Mouse (Mus musculus) MEL (cell line): ENCODE data around the gene Clk1. TPM values are rescaled to one million over a fixed set of nuclear protein-coding genes. Genes with fewer than 3 reads are reported as not detected.

ENCODE experiments used
- DNase-seq: peaks from one replicate; pipeline ENCODE4 v3.0.0; 2011; ENCODE audit warnings: low read depth, low spot score
- H3K27ac ChIP-seq: 2 replicates; pipeline ENCODE4 v1.5.1; 2012; ENCODE audit warnings: low read depth, mild to moderate bottlenecking, control low read depth, low read length, moderate library complexity; ENCODE audit not compliant: control insufficient read depth
- H3K27me3 ChIP-seq, 2 experiments: fragments of 150-350 bp in 1 of 2; sonication (generic) in 1 of 2; 2 replicates each; pipeline ENCODE4 v1.6.1; 2012; ENCODE audit warnings: low read length in 2 of 2, mild to moderate bottlenecking in 2 of 2, improper control_type of control experiment in 1 of 2, moderate library complexity in 1 of 2; ENCODE audit not compliant: insufficient read depth in 2 of 2, control insufficient read depth in 1 of 2
- H3K36me3 ChIP-seq, 2 experiments: 2 replicates each; pipeline ENCODE4 v1.6.1; 2012 to 2014; ENCODE audit warnings: low read length in 2 of 2, improper control_type of control experiment in 1 of 2, inconsistent platforms in 1 of 2, mild to moderate bottlenecking in 1 of 2; ENCODE audit not compliant: insufficient read depth in 2 of 2, control insufficient read depth in 1 of 2
- H3K4me1 ChIP-seq, 2 experiments: fragments of 150-350 bp in 1 of 2; sonication (generic) in 1 of 2; 2 replicates each; pipeline ENCODE4 v1.6.1; 2012; ENCODE audit warnings: low read length in 2 of 2, improper control_type of control experiment in 1 of 2, mild to moderate bottlenecking in 1 of 2; ENCODE audit not compliant: insufficient read depth in 2 of 2, control insufficient read depth in 1 of 2
- H3K4me3 ChIP-seq, 2 experiments: fragments of 150-350 bp in 1 of 2; sonication (generic) in 1 of 2; 2 replicates each; pipeline ENCODE4 v1.5.1; 2012; ENCODE audit warnings: low read depth in 2 of 2, low read length in 2 of 2, mild to moderate bottlenecking in 2 of 2, moderate library complexity in 2 of 2, control low read depth in 1 of 2, improper control_type of control experiment in 1 of 2; ENCODE audit not compliant: control insufficient read depth in 1 of 2, insufficient read depth in 1 of 2
- H3K79me2 ChIP-seq: 2 replicates; pipeline ENCODE4 v1.6.1; 2012; ENCODE audit warnings: mild to moderate bottlenecking, low read length, moderate library complexity; ENCODE audit not compliant: control insufficient read depth, poor library complexity, insufficient read depth
- H3K9ac ChIP-seq: 2 replicates; pipeline ENCODE4 v1.6.1; 2012; ENCODE audit warnings: low read depth, mild to moderate bottlenecking, control low read depth, low read length, moderate library complexity; ENCODE audit not compliant: control insufficient read depth, poor library complexity, severe bottlenecking
- H3K9me3 ChIP-seq: fragments of 150-350 bp; sonication (generic); replicated peaks from 2 replicates; pipeline ENCODE4 v1.6.1; 2012; ENCODE audit warnings: mild to moderate bottlenecking, low read length, improper control_type of control experiment, moderate library complexity; ENCODE audit not compliant: insufficient read depth
- BHLHE40 ChIP-seq: IDR thresholded peaks from 2 replicates; pipeline ENCODE4 v1.6.1; 2012; ENCODE audit warnings: low read depth, mild to moderate bottlenecking, inconsistent platforms, low read length, improper control_type of control experiment, borderline replicate concordance
- CHD1 ChIP-seq: IDR thresholded peaks from 2 replicates; pipeline ENCODE4 v1.6.1; 2012; ENCODE audit warnings: low read depth, mild to moderate bottlenecking, inconsistent platforms, low read length, improper control_type of control experiment
- CTCF ChIP-seq, 3 experiments: IDR thresholded peaks in 2 of 3; conservative IDR thresholded peaks in 1 of 3; 2 replicates each; pipeline ENCODE4 v1.5.1; 2011 to 2012; ENCODE audit warnings: low read length in 3 of 3, low read depth in 2 of 3, mild to moderate bottlenecking in 2 of 3, improper control_type of control experiment in 1 of 3, inconsistent platforms in 1 of 3, mixed read lengths in 1 of 3, moderate library complexity in 1 of 3; ENCODE audit not compliant: control insufficient read depth in 1 of 3, insufficient read depth in 1 of 3, poor library complexity in 1 of 3, severe bottlenecking in 1 of 3
- ELF1 ChIP-seq: IDR thresholded peaks from 2 replicates; pipeline ENCODE4 v1.6.1; 2014; ENCODE audit warnings: low read depth, mild to moderate bottlenecking, inconsistent platforms, low read length, improper control_type of control experiment, moderate library complexity
- GATA1 ChIP-seq: IDR thresholded peaks from 2 replicates; pipeline ENCODE4 v1.6.1; 2011; ENCODE audit warnings: low read depth, low read length, improper control_type of control experiment
- JUND ChIP-seq: IDR thresholded peaks from 2 replicates; pipeline ENCODE4 v1.6.1; 2011; ENCODE audit warnings: low read depth, mild to moderate bottlenecking, improper control_type of control experiment, low read length
- MAFK ChIP-seq: IDR thresholded peaks from 2 replicates; pipeline ENCODE4 v1.6.1; 2011; ENCODE audit warnings: low read depth, mild to moderate bottlenecking, low read length, improper control_type of control experiment, borderline replicate concordance
- MAX ChIP-seq: IDR thresholded peaks from 2 replicates; pipeline ENCODE4 v1.6.1; 2011; ENCODE audit warnings: low read length, improper control_type of control experiment
- MEF2A ChIP-seq: IDR thresholded peaks from 2 replicates; pipeline ENCODE4 v1.6.1; 2014; ENCODE audit warnings: low read depth, mild to moderate bottlenecking, inconsistent platforms, low read length, improper control_type of control experiment; ENCODE audit not compliant: poor library complexity, insufficient replicate concordance, severe bottlenecking; ENCODE audit errors: extremely low read depth
- MXI1 ChIP-seq: IDR thresholded peaks from 2 replicates; pipeline ENCODE4 v1.6.1; 2011; ENCODE audit warnings: mild to moderate bottlenecking, low read depth, low read length, improper control_type of control experiment
- MYC ChIP-seq: IDR thresholded peaks from 2 replicates; pipeline ENCODE4 v1.6.1; 2011; ENCODE audit warnings: low read depth, mild to moderate bottlenecking, low read length, improper control_type of control experiment, moderate library complexity
- NRF1 ChIP-seq: IDR thresholded peaks from 2 replicates; pipeline ENCODE4 v1.6.1; 2014; ENCODE audit warnings: low read depth, mild to moderate bottlenecking, inconsistent platforms, low read length, improper control_type of control experiment, moderate library complexity; ENCODE audit not compliant: poor library complexity, insufficient read depth, severe bottlenecking
- POLR2A ChIP-seq, 2 experiments: IDR thresholded peaks; 2 replicates each; pipeline ENCODE4 v1.6.1; 2011 to 2012; ENCODE audit warnings: low read length in 2 of 2, mild to moderate bottlenecking in 2 of 2, control low read depth in 1 of 2, improper control_type of control experiment in 1 of 2, low read depth in 1 of 2, moderate library complexity in 1 of 2; ENCODE audit not compliant: control insufficient read depth in 1 of 2, insufficient read depth in 1 of 2, poor library complexity in 1 of 2
- POLR2AphosphoS2 ChIP-seq: IDR thresholded peaks from 2 replicates; pipeline ENCODE4 v1.6.1; 2011; ENCODE audit warnings: low read length, improper control_type of control experiment
- POLR2AphosphoS5 ChIP-seq: IDR thresholded peaks from 2 replicates; pipeline ENCODE4 v1.6.1; 2012; ENCODE audit warnings: low read depth, borderline replicate concordance, mild to moderate bottlenecking, inconsistent platforms, low read length, moderate library complexity, mixed read lengths
- RAD21 ChIP-seq: IDR thresholded peaks from 2 replicates; pipeline ENCODE4 v1.6.1; 2011; ENCODE audit warnings: mild to moderate bottlenecking, low read depth, low read length, improper control_type of control experiment
- RCOR1 ChIP-seq: IDR thresholded peaks from 2 replicates; pipeline ENCODE4 v1.6.1; 2012; ENCODE audit warnings: low read depth, mild to moderate bottlenecking, inconsistent platforms, low read length, improper control_type of control experiment
- SMC3 ChIP-seq: IDR thresholded peaks from 2 replicates; pipeline ENCODE4 v1.6.1; 2011; ENCODE audit warnings: low read depth, low read length, improper control_type of control experiment
- TBP ChIP-seq: IDR thresholded peaks from 2 replicates; pipeline ENCODE4 v1.8.0; 2011; ENCODE audit warnings: low read depth, low read length, improper control_type of control experiment
- TCF12 ChIP-seq: IDR thresholded peaks from 2 replicates; pipeline ENCODE4 v1.6.1; 2014; ENCODE audit warnings: low read depth, mild to moderate bottlenecking, inconsistent platforms, low read length, improper control_type of control experiment, moderate library complexity
- USF1 ChIP-seq: IDR thresholded peaks from 2 replicates; pipeline ENCODE4 v1.6.1; 2014; ENCODE audit warnings: low read depth, mild to moderate bottlenecking, inconsistent platforms, low read length, improper control_type of control experiment, moderate library complexity
- USF2 ChIP-seq, 2 experiments: IDR thresholded peaks; 2 replicates each; pipeline ENCODE4 v1.6.1; 2011 to 2012; ENCODE audit warnings: improper control_type of control experiment in 2 of 2, low read length in 2 of 2, borderline replicate concordance in 1 of 2, inconsistent platforms in 1 of 2, low read depth in 1 of 2, mild to moderate bottlenecking in 1 of 2; ENCODE audit not compliant: insufficient read depth in 1 of 2
- ZC3H11A ChIP-seq: IDR thresholded peaks from 2 replicates; pipeline ENCODE4 v1.6.1; 2012; ENCODE audit warnings: low read depth, mild to moderate bottlenecking, inconsistent platforms, low read length, improper control_type of control experiment
- ZKSCAN1 ChIP-seq: IDR thresholded peaks from 2 replicates; pipeline ENCODE4 v1.6.1; 2012; ENCODE audit warnings: low read depth, mild to moderate bottlenecking, inconsistent platforms, low read length, improper control_type of control experiment, moderate library complexity
- ZMIZ1 ChIP-seq: IDR thresholded peaks from 2 replicates; pipeline ENCODE4 v1.6.1; 2012; ENCODE audit warnings: low read depth, mild to moderate bottlenecking, inconsistent platforms, low read length, improper control_type of control experiment, moderate library complexity
- polyA plus RNA-seq, 2 experiments: library from polyadenylated mRNA; stranded (reverse) in 1 of 2; unstranded in 1 of 2; fragments of >175 nt in 1 of 2; fragments of >200 nt in 1 of 2; gene quantifications; 2 replicates each; pipeline versions ENCODE4 v1.2.1 to v1.2.4; 2012; ENCODE audit warnings: low replicate concordance in 2 of 2, low read depth in 1 of 2; ENCODE audit not compliant: insufficient read length in 2 of 2, insufficient read depth in 1 of 2, missing spikeins in 1 of 2
- total RNA-seq: library from RNA; depleted of rRNA; stranded (reverse); fragments of 300-350 nt; gene quantifications from 2 replicates; pipeline ENCODE4 v1.2.3, GENCODE M21; 2012

The Clk1 gene
- total and polyA plus RNA-seq, 3 experiments: 35.8 to 1,029 (median 41.1) TPM

DNA sequence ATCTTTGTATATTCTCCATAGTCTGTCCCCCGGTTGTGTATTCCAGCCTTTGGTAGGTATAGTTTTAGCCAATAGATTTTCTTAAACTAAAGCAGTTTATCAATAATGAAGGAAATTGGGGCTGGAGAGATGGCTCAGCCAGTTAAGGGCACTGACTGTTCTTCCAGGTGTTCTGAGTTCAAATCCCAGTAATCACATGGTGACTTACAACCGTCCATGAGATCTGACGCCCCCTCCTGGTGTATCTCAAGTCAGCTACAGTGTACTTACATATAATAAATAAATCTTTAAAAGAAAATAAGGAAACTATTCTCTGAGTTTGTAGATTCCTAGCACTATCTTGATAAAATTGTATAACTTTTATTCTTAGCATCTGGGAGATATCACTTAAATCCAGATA, 28.5 kb downstream of the Clk1 start:
- H3K27ac ChIP-seq: no peak overlapping the region
- no peaks in the 10 kb centered on the region for H3K27me3 ChIP-seq
- H3K36me3 ChIP-seq: peaks cover 28 to 47% of the 10 kb centered on the region in 2 experiments
- H3K4me3 ChIP-seq: no peak overlapping the region
- TF ChIP-seq CTCF (IDR thresholded peaks at IDR 0.05 in 2 of 3, conservative IDR thresholded peaks at IDR 0.05 in 1 of 3; ENCODE audit: control insufficient read depth in 1 of 3, insufficient read depth in 1 of 3, low read depth in 2 of 3, low read length in 3 of 3, poor library complexity in 1 of 3, severe bottlenecking in 1 of 3) (peak in 1 of 3 experiments; percentile 20; a peak in 1 of 6 replicates), MAFK (no peak)
- peak; percentile 57 for DNase-seq
- H3K79me2 ChIP-seq: peaks cover 34% of the 10 kb centered on the region
- no peak overlapping the region for H3K9ac ChIP-seq
- H3K4me1 ChIP-seq: peaks cover 11% of the 10 kb centered on the region in 2 experiments
- no peaks in the 10 kb centered on the region for H3K9me3 ChIP-seq

DNA sequence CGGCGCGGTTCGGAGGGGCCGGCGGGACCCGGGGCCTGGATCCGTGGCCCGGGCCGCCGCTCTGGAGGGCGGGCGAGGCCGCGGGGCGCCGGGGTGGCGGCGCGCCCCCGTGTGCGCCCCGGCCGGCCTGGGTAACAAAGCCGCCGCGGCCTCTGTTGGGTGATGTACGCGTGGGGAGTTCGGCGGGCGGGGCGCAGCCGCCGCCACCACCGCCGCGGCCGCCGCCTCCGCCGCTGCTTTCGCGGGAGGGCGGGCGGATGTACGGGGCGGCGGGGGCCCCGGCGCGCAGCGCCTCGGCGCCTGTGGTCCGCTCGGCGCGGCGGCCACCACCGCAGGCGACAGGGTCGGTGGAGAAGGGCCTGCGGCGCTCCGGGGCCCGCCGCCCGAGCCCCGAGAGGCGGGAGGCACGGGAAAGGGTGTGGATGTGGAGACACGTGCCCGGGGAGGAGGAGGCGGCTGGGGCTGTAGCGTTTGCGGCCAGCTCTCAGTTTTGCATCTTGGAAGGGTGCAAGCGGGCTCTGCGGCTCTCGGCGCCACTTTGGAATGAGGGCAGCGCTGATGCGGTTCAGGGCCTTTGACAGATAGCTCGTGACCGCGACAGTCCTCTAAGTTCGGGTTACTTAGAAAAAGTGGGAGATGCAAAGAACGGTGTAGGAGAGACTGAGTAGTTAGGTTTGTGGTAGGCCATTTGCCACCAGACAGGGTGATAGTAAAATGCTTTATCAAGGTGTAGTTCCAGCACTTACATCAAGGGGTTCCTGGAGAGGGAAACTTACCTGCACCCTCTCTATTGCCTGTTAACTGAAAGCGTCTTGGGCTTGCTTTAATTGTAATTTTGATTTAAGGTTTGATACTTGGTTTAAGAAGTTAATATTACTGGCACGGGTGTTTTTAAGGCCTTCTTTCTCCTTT, 30.3 kb downstream of the Clk1 start:
- peak; percentile 72 for DNase-seq

DNA sequence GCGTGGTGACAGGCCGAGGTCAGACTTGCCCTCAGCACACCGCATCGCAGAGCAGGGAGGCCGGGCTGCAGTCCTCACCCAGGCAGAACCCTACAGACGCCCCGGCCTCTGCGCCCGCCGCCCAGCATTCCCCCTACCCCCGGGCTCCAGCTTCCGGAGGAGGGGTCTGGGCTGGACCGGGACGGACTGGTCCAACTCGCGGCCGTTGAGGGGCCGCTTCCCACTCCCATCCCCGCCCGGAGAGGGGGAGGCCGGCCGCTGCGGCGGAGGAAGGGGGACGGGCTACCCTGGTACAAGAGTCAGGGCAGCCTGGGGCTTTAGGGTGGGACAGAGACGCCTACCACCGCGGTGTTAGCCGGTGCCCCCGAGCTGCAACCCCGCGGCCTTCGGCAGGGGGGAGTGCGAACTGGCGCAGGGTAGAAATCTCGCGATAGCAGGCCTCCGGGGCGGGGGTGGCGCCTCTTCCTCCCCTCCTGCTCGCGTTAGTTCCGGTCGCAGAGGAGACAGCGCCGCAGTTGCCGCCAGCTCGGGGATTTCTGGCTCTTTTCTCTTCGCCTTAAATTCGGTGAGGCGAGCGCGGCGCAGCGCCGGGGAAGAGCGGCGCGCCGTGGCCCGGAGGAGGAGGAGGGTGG, 31.1 kb downstream of the Clk1 start, which contains the start of gene Bzw1:
Gene Bzw1 (plus strand): TSS at position 247 of the 632 bp plus-strand sequence.
- Histone ChIP-seq H3K9ac (peak within 1 kb of the TSS; percentile 100), H3K27ac (peak within 1 kb of the TSS; percentile 91), H3K4me1 (peaks cover 11 to 13% of the 10 kb centered on the region in 2 experiments), H3K4me3 (peak within 1 kb of the TSS; percentile 84 to 85), H3K27me3 (no peaks in the 10 kb centered on the region), H3K36me3 (peaks cover 23 to 31% of the 10 kb centered on the region in 2 experiments), H3K9me3 (no peaks in the 10 kb centered on the region), H3K79me2 (peaks cover 33% of the 10 kb centered on the region)
- peak; percentile 95 for DNase-seq
- TF ChIP-seq POLR2AphosphoS2 (peak; percentile 85), BHLHE40 (no peak), GATA1 (no peak), MEF2A (no peak), ZC3H11A (no peak), USF1 (no peak), RAD21 (no peak), NRF1 (0 out of 2 replicates have a peak, but pooled peaks have one; percentile 15), MYC (no peak), JUND (no peak), CHD1 (no peak), ELF1 (peak; percentile 76)

More for the DNA sequence above, 30.3 kb downstream of the Clk1 start:
- Histone ChIP-seq H3K27me3 (no peaks in the 10 kb centered on the region), H3K27ac (peak overlapping the region; percentile 91), H3K9ac (peak overlapping the region; percentile 100), H3K79me2 (peaks cover 34% of the 10 kb centered on the region), H3K4me3 (peak overlapping the region; percentile 84 to 85), H3K9me3 (no peaks in the 10 kb centered on the region)
- TF ChIP-seq CHD1: no peak
- TF ChIP-seq USF1: peak; percentile 45; the same call in 1 of the 2 replicates
- peak; percentile 83; the same call in 1 of the 2 replicates for TF ChIP-seq MXI1
- TF ChIP-seq ZKSCAN1: no peak
- no peak for TF ChIP-seq POLR2A (IDR thresholded peaks at IDR 0.05; ENCODE audit: control insufficient read depth in 1 of 2, insufficient read depth in 1 of 2, low read depth in 1 of 2, low read length in 2 of 2, poor library complexity in 1 of 2)
- no peak for TF ChIP-seq RCOR1
- TF ChIP-seq SMC3: no peak
- no peak for TF ChIP-seq JUND
- TF ChIP-seq CTCF (IDR thresholded peaks at IDR 0.05 in 2 of 3, conservative IDR thresholded peaks at IDR 0.05 in 1 of 3; ENCODE audit: control insufficient read depth in 1 of 3, insufficient read depth in 1 of 3, low read depth in 2 of 3, low read length in 3 of 3, poor library complexity in 1 of 3, severe bottlenecking in 1 of 3): peak in 2 of 3 experiments; percentile 1 to 22; a peak in 3 of 6 replicates
- no peak for TF ChIP-seq TCF12
- no peak for TF ChIP-seq USF2 (IDR thresholded peaks at IDR 0.05; ENCODE audit: borderline replicate concordance in 1 of 2, insufficient read depth in 1 of 2, low read depth in 1 of 2, low read length in 2 of 2)
- no peak for TF ChIP-seq TBP
- no peak for TF ChIP-seq MAX
- peak; percentile 55; the same call in 1 of the 2 replicates for TF ChIP-seq BHLHE40
- TF ChIP-seq MEF2A: no peak
- no peak for TF ChIP-seq ZMIZ1
- TF ChIP-seq POLR2AphosphoS5: no peak
- TF ChIP-seq, all 39 proteins: peak for 4
- peaks cover 30 to 31% of the 10 kb centered on the region in 2 experiments for H3K36me3 ChIP-seq
- peaks cover 11 to 13% of the 10 kb centered on the region in 2 experiments for H3K4me1 ChIP-seq
